Mouse (Mus musculus) ovary, adult 10 weeks (tissue): ENCODE data around the gene Espn. TPM values are rescaled to one million over a fixed set of nuclear protein-coding genes. Genes with fewer than 3 reads are reported as not detected.

Experiments
- polyA plus RNA-seq: library from polyadenylated mRNA; stranded (reverse); fragments of 350-450 nt; fragmentation: Illumina TruSeq; extraction: RNeasy Lipid Tissue Mini Kit (QIAGEN cat#74804); gene quantifications from one replicate; pipeline ENCODE4 v1.2.3, GENCODE M21; 2014

The Espn gene
- polyA plus RNA-seq: 0.43 TPM

GRCm38 (mm10) chr4:152151966-152152544 lies at the start of gene Espn:
Gene Espn (minus strand): TSS chr4:152152371.

GRCm38 (mm10) chr4:152177537-152178343 lies 25.6 kb upstream of the Espn start, which contains the start of gene Acot7:
Gene Acot7 (plus strand): TSS chr4:152178134.

DNA sequence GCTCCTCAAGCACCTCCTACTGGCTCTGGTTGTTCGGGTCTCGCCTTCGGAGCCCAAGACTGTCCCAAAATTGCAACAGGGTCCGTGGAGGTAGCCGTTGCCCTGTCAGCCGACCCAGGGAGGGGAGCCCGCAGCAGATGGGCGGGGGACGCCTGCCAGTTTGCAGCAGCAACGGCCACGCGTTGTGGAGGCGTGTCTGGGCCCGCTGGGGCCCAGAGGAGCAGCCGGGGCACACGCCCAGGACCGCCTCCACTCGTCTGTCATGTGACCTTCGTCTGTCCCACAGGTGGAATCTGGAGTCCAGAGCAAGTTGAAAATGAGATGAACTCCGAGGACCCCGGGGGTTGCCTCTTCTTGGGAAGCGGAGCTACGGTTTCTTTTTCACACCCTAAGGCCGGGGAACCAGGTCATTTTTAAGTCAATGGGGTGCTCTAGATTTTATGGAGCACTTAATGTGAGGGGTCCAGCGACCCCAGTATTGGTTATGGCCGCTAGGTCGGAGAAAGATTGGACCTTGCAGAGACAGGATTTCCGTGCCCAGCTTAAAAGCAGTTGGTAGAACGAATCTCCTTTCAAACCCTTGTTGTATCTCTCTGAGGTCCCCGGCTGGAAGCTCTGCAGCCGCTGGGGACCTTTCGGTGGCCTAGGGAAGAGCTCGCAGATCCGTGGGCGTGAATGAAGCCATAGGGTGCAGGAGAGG lies 6.6 kb upstream of the Espn start, which contains the start of gene Hes2:
Hes2 (plus strand) TSS at position 283 of the 700 bp plus-strand sequence.

GRCm38 (mm10) chr4:152115921-152116612 lies 36.1 kb downstream of the Espn start, which contains the start of gene Tnfrsf25:
Gene Tnfrsf25 (plus strand): TSS chr4:152115934.

DNA sequence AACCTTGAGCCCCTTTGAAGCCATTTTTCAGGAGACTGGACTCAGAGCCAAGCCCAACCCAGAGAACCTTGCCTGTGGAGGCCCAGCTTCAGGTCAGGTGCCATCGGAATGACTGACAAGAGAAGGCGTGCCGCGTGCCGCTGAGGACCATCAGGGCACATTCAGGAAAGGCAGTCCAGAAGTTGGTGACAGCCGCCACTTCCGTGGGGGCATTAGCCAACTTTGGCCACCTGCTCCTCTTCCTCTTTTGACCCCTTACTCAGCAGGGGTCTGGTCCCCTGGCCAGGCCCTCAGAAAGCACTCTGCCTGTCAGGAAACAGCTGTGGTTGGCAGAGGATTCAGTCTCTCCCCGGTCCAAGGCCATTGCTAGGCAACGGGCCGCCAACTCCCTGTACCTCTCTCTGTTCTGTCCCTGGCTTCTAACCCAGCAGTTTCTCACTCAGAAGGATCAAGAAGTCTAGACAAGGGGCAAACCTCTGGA lies 80.0 kb downstream of the Espn start, which contains the start of gene Plekhg5:
Plekhg5 (plus strand) TSS at position 378 of the 481 bp plus-strand sequence.

Other genes starting within 250 kb of the Espn start
- gene Dnajc11, start 218.7 kb downstream of the Espn start, polyA plus RNA-seq: 37.3 TPM
- gene Thap3, start 163.4 kb downstream of the Espn start, polyA plus RNA-seq: not detected
- 45.5 TPM for gene Phf13, start 156.1 kb downstream of the Espn start, polyA plus RNA-seq
- gene Klhl21, start 143.6 kb downstream of the Espn start, polyA plus RNA-seq: 3.6 TPM
- 2.2 TPM for gene Zbtb48, start 124.7 kb downstream of the Espn start, polyA plus RNA-seq
- not detected for gene Tas1r1, start 113.8 kb downstream of the Espn start, polyA plus RNA-seq
- 25.6 TPM for gene Nol9, start 113.0 kb downstream of the Espn start, polyA plus RNA-seq
- 0.11 TPM for gene Plekhg5, start 79.9 kb downstream of the Espn start, polyA plus RNA-seq
- not detected for gene Tnfrsf25, start 36.4 kb downstream of the Espn start, polyA plus RNA-seq
- gene Hes2, start 6.5 kb upstream of the Espn start, polyA plus RNA-seq: not detected
- 0.46 TPM for gene Acot7, start 25.8 kb upstream of the Espn start, polyA plus RNA-seq
- gene Gpr153, start 121.9 kb upstream of the Espn start, polyA plus RNA-seq: 5.2 TPM
- gene Hes3, start 139.3 kb upstream of the Espn start, polyA plus RNA-seq: not detected
- 9.3 TPM for gene Icmt, start 144.9 kb upstream of the Espn start, polyA plus RNA-seq
- 0.23 TPM for gene Rnf207, start 166.6 kb upstream of the Espn start, polyA plus RNA-seq
- gene Rpl22, start 173.4 kb upstream of the Espn start, polyA plus RNA-seq: 547 TPM
- gene Chd5, start 186.3 kb upstream of the Espn start, polyA plus RNA-seq: not detected